Mouse (Mus musculus): ENCODE results near the gene Pebp1. TPM values are rescaled to one million over a fixed set of nuclear protein-coding genes. Genes with fewer than 3 reads are reported as not detected.

Pebp1 gene
- polyA plus RNA-seq (2015; fragmentation: Illumina TruSeq; extraction: RNeasy Lipid Tissue Mini Kit (QIAGEN cat#74804); ENCODE audit: insufficient read depth, low replicate concordance), result 93.1 TPM

GRCm38 (mm10) chr5:117286831-117287822 is at the start of gene Pebp1:
Gene Pebp1, minus strand, starts transcription at chr5:117287625.

GRCm38 (mm10) chr5:117318741-117319629 is 31.6 kb upstream of the Pebp1 start, which contains the start of gene Vsig10:
Gene Vsig10, plus strand, starts transcription at chr5:117319083.

Other genes starting within 250 kb of the Pebp1 start
- gene Suds3, start 171.5 kb downstream of the Pebp1 start, polyA plus RNA-seq (2015; fragmentation: Illumina TruSeq; extraction: RNeasy Lipid Tissue Mini Kit (QIAGEN cat#74804); ENCODE audit: insufficient read depth, low replicate concordance), result 75.4 TPM
- gene Taok3, start 167.5 kb downstream of the Pebp1 start, polyA plus RNA-seq (2015; fragmentation: Illumina TruSeq; extraction: RNeasy Lipid Tissue Mini Kit (QIAGEN cat#74804); ENCODE audit: insufficient read depth, low replicate concordance), result 45.5 TPM
- gene Vsig10, start 31.5 kb upstream of the Pebp1 start, polyA plus RNA-seq (2015; fragmentation: Illumina TruSeq; extraction: RNeasy Lipid Tissue Mini Kit (QIAGEN cat#74804); ENCODE audit: insufficient read depth, low replicate concordance), result 11.2 TPM
- gene Wsb2, start 69.7 kb upstream of the Pebp1 start, polyA plus RNA-seq (2015; fragmentation: Illumina TruSeq; extraction: RNeasy Lipid Tissue Mini Kit (QIAGEN cat#74804); ENCODE audit: insufficient read depth, low replicate concordance), result 34.6 TPM
- 20.9 TPM for gene Rfc5, start 101.4 kb upstream of the Pebp1 start, polyA plus RNA-seq (2015; fragmentation: Illumina TruSeq; extraction: RNeasy Lipid Tissue Mini Kit (QIAGEN cat#74804); ENCODE audit: insufficient read depth, low replicate concordance)
- 0.99 TPM for gene Ksr2, start 126.4 kb upstream of the Pebp1 start, polyA plus RNA-seq (2015; fragmentation: Illumina TruSeq; extraction: RNeasy Lipid Tissue Mini Kit (QIAGEN cat#74804); ENCODE audit: insufficient read depth, low replicate concordance)